Mouse (Mus musculus) adrenal gland, adult 18-20 months (tissue): ENCODE data around the gene Ppp2r5b. TPM values are rescaled to one million over a fixed set of nuclear protein-coding genes. Genes with fewer than 3 reads are reported as not detected.
A peak's percentile ranks its signal among the peaks of the same experiment; 100 is the strongest.

ENCODE experiments used
- DNase-seq, 2 experiments: peaks; one replicate each; pipeline ENCODE4 v3.0.0; 2021 to 2022; ENCODE audit warnings: low spot score in 2 of 2
- microRNA-seq, 2 experiments: library from miRNA; unstranded; fragments of <30 nt; microRNA quantifications; one replicate each; pipeline ENCODE4 v1.2.0; 2021; ENCODE audit warnings: borderline number of aligned reads in 2 of 2
- total RNA-seq, 2 experiments: library from RNA; stranded (reverse); gene quantifications; 1 replicate in 1 of 2; 2 replicates in 1 of 2; pipeline ENCODE4 v1.2.3; 2021

Gene Ppp2r5b
- total RNA-seq, 2 experiments from 2014 or later: 97.0 to 115 TPM

DNA sequence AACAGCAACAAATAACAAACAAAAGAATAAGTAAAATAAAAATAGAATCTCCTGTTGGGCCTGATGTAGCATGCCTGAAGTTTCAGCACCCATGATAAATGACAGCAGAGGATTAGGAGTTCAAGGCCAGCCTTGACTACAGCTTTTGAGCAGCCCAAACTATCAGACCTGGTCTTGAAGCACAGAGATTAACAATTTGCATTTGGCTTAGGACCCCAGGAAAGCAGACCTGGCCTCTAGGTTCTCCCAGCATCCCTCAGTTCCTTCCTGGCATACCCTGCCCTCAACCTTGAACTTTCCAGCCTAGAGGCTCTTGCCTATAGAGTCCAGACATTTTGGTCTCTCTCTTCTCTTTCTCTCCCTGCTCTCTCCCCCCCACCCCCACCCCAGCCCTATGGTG is 3.1 kb upstream of the Ppp2r5b start:
- no peak for DNase-seq

DNA sequence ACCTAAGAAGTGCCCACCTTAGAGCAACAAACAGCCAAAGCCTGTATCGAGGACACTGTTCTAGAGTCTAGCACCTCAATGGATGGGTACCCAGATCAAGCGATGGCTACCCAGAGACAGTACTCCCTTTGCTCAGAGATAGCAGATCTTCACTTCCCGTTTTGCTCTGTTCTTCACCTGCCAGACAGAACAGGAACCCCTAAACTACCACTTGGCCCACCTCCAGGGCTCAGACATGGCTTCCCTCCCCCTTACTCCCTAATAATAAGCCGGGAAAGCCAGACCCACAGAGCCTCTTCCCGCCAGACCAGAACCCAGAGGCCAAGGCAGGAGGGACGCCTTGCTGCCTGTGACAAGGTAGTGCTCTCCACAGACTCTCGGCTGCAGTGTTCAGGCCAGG is 1.2 kb upstream of the Ppp2r5b start:
- no peak for DNase-seq

DNA sequence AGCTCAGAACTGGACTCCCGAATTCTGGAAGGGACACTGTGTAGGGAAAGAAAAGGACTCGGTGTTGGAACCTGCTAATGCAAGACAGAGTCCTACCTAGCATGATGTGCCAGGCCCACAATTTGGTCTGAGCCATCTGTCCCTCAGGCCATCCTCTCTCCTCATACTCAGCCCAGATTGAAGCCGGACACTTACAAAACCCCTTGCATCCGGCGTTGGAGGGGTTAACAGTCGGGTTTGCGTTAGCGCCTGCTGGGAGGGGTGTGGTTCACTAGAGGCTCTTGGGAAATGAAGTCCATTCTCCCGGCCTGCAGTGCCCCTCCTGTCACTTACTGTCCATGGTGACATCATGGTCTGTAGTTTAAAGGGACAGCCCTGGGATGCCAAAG is 375 bp upstream of the Ppp2r5b start:
- DNase-seq: peak; percentile 80 to 81

DNA sequence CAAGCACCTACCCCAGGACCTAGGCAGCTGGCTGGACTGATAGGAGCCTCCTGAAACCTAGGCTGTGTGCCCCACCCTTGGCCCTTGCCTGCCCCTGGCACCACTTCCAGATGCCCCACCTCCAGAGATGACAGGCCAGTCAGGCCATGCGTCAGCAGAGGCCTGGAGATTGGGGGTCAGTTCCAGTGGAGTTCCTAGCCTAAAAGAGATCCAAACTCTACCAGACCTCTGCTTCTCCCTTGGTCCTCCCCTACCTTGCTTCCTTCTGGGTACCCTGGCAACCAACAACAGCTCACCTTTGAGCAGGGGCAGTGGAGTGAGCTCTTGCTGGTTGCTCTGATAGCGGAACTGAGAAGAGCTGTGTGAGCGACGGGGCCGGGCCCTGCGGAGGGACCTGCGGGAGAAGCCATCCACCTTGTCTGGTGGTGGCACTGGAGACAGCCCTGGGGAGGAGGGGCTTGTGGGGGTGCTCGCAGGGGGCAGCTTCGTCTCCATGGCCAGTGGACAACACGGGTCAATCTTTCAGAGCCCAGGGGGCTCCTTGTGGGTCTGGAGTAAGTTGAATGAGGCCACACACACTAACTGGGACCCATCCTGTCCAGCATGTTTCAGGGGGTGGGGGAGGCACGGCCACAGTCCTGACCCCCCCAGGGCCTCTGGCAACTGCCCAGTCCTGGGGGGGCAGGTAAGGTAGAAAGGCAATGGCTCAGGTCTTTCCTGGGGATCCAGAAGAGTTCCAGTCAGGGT is 1.2 kb downstream of the Ppp2r5b start:
- DNase-seq: peak in 1 of 2 experiments; percentile 39

DNA sequence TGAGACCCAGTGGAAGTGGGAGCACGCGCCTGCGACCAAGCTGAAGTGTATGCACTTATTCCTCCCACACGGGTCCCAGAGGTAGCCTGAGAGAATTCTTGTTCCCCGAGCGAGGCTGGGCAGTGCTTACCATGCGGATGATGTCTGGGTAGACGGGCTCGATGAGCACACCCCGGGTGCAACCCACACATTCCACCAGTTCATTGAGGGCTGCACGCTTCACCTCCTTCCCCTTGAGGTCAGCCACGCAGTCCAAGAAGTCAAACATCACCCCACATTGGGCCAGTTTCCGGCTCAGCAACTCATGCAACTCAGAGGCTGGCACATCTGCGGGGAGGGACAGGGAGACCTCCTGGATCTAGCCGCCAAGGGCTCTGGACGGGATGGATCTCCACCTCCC is 2.0 kb downstream of the Ppp2r5b start:
- no peak for DNase-seq

DNA sequence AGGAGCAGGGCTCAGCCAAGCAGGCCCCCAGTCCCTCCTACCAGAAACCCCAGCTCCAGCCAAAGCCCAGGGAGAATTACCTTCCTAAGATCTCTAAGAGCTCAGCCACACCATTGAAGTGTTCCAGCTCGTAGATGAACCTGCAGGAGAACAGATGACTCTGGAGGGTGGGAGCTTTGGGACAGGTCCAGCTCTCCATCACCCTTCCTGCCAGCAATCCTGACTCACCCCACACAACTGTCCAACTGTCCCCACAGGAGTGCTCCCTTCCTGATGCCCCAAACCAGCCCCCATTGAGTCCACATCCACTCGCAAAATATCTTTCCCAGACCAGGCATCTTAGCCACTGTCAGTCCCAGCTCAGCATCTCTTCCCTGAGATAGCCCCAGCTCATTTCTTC is 4.6 kb downstream of the Ppp2r5b start:
- DNase-seq: no peak

DNA sequence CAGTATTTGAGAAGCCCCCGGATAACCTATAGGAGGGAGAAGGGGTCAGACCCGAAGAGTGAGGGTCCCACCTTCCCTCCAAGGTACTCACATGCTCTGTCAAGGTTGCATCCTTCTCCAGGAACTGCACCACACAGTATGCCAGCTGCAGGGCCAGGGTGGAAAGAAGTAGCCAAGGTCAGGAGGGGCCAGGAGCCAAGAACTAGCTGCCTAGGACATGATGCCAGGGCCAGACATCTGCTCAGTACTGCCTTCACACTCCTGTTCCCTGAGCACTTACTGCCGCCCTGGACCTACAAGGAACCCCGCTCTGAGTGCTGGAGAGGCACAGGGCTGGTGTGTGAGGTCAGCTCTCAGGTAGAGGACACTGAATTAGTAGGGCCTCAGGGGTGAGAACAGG is 5.3 kb downstream of the Ppp2r5b start:
- DNase-seq: peak in 1 of 2 experiments; percentile 54

DNA sequence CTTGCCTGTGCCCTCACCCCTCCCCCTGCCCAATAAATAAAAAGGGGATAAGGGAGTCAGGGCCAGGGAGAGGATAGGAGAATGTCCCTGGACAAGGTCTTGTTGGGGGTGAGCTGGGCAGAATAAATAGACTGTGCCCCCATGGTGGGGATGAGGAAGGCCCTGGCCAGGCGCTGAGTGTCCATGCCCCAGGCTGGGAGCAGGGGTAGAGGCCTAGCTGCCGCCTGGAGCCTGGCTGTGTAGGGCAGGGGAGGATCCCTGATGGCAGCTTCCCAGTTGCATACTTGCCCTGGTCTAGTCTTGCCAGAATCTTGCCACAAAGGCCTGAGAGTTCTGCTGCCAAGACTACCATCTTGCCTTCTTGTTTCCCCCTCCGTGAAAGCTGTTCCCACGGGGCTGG is 7.8 kb downstream of the Ppp2r5b start:
- DNase-seq: no peak

DNA sequence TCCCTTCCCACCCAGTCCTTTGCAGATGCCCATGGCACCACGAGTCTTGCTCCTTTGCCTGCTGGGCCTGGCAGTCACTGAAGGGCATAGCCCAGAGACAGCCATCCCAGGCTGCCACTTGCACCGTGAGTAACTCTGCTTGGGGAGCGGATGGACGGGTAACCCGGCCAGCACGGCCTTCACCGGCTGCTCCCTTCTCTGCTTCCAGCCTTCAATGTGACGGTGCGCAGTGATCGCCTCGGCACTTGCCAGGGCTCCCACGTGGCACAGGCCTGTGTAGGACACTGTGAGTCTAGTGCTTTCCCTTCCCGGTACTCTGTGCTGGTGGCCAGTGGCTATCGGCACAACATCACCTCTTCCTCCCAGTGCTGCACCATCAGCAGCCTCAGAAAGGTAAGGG is 8.9 kb downstream of the Ppp2r5b start:
- no peak for DNase-seq

DNA sequence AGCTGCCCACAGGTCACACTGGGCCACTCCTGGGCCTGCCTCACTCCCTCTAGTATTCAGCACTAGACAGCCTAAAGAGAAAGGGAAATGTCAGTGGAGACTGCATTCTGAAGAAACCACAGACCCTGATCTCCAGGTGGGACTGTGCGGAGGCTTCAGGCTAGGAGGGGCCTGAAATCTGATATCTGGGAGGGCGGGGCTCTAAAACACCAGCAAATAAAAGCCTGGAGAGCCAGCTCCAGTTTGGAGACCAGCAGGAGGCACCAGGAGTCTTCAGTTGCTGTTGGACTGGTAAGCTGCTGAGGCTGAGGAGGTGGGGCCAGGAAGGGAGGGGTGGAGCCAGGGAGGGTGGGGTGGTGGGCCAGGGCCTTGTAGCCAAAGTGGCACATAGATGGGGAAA is 9.5 kb downstream of the Ppp2r5b start, which contains the start of gene Gpha2:
Gene Gpha2, plus strand, starts transcription at position 246 of the 400 bp plus-strand sequence.
- DNase-seq: no peak

DNA sequence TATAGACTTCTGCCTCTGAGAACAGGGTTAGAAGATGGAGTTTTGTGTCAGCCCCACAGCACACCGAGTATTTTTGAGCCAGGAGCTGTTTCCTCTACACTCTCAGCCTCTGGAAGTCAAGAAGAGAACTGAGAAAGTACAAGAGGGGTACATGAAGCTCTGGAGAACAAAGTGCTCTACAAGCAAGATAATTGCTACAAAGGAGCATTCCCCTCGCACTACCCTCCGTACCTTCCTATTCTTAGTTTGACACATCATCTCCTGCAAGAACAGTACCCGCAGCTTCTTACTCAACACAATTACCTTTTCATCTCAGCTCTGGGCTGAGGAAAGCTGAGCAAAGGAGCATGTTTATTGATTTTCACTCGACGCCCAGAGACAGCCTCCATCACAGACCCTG is 17.1 kb downstream of the Ppp2r5b start:
- no peak for DNase-seq

DNA sequence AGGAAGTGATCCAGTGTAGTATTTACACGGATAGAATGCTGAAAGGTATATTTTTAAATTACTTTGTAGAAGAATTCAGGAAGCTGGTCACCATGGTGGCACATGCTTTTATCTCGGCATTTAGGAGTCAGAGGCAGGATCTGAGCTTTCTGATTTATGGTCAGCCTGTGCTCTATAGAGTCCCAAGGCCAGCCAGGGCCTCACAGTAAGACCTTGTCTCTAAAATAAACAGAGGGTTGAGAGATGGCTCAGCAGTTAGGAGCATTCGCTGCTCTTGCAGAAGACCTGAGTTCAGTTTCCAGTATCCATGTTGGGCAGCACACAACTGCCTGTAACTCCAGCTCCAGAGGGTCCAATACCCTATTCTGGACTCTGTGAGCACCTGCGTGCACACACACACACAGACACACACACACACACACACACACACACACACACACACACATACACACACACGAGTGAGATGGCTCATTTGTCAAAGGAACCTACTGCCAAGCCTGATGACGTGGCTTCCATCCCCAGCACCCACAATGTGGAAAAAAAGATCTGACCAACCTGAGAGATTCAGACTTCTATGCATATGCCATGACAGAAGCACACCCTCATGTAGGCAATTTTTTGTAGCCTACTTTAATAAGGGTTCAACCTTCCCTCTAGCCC is 19.5 kb downstream of the Ppp2r5b start:
- DNase-seq: no peak

DNA sequence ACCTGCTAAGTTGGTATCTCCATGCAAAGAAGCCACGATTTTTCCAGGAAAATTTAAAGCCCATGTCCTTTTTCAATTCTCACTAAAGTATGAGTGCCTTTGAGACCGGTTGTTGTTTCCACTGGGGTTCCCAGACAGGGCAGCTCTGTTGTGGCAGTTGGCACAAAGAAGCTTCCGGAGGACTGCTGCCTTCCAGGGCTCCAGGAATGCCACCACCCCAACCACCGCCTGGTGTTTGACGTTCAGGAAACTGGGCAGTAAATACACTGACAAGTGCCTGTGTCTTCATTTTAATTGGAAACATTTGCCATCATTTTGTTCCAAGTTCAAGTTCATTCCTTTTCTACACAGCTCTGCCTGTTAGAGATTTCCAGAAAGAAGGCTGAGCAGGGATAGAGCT is 29.0 kb downstream of the Ppp2r5b start:
- no peak for DNase-seq

DNA sequence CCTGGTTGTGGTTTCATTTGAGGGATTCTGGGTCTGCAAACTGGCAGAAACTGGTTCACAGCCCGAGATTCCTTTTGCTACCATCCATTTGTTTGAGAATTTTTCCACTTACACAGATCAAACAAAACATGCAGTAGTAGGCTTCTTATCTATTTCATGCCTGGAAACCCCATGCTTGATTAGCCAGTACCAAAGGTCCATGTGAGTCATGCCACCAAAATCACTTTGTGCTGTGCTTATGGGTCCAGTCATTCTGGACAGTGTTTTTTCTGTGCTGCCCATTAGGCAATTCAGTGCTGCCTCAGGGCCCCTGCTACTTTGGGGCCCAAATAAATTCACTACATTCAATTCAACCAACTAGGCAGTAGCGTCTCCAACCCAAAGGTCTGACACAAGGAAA is 31.4 kb downstream of the Ppp2r5b start:
- DNase-seq: no peak

DNA sequence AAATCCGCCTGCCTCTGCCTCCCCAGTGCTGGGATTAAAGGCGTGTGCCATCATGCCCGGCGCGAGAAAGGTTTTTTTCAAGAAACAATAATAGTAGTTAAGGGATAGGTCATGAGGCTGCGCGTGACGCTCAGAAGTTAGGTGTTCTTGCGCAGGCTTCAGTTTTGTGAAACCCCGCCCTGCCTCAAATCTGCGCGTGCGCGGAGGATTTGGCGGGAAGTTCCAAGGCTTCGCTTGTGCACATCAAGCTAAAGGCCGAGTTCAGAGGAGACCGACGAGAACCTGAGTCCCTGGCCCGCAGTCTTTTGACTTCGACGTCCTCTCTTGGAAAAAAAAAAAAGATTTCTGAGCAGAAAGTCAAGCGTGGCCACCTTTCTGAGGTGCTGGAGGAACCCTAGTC is 51.5 kb downstream of the Ppp2r5b start, which contains the start of gene Majin:
Gene Majin, plus strand, starts transcription at position 258 of the 400 bp plus-strand sequence.
- no peak for DNase-seq

DNA sequence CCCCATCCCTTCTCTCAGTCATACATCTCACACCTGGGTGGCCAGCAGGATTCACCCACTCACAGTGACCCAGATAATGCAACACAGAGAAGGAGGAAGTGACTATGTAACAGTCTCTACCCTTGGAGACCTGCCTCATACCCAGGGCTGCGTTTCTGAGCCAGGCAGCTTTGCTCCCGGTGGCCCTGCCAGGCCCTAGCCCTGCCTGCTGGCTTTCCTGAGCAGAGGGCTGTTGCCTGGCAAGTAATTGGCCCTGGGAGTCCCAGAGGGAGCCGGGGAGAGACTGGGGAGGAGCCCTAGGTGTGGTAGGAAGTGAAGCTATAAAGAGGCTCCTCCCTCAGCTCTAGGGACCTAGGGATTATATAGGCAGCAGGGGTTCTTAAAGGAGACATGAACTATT is 53.1 kb downstream of the Ppp2r5b start:
- no peak for DNase-seq

DNA sequence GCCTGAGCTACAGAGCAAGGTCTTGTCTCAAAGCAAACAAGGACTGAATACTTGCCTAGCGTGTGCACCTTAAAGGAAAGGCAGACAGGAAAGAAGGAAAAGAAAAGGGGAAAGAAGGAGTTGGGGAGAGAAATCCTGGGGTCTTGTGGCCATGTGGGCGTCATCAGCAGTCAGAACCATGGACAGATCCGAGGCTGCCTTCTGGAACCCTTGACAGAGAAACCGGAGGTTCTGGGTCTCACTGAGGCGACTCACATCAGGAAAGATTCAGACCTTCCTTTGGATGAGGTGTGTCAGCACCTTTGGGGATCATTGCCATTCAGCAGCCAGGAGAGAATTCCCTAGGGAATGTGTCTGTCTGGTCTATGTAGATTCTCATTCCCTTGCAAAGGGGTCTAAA is 54.0 kb downstream of the Ppp2r5b start:
- DNase-seq: no peak

DNA sequence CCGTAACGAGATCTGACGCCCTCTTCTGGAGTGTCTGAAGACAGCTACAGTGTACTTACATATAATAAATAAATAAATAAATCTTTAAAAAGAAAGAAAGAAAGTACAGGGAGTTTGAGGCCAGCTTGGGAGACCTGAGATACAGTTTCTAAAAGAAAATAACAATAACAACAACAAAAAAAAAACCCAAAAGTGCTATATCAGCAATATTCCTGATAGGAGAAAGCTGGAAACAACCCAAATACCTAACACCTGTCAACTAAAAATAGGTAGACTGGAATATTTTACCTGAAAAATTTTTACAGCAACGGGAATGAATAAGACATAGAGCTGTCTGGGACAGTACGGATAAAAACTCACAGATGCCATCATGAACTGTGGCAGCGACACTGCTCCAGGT is 56.9 kb downstream of the Ppp2r5b start:
- DNase-seq: no peak

Small RNA genes within 50 kb of the gene (microRNA-seq; reads per million reads assigned to microRNA genes)
- 26.9 to 40.2 reads per million in 2 experiments for gene Mir192
- gene Mir194-2: 27.9 to 31.2 reads per million in 2 experiments

Other genes starting within 250 kb of the Ppp2r5b start
- gene Slc22a20, start 249.7 kb downstream of the Ppp2r5b start, total RNA-seq: not detected
- 10 to 100 TPM; 31.6 to 35.5 TPM for gene Capn1, start 220.0 kb downstream of the Ppp2r5b start, total RNA-seq
- gene Syvn1, start 189.3 kb downstream of the Ppp2r5b start, total RNA-seq: 10 to 100 TPM; 49.7 to 71.3 TPM
- 10 to 100 TPM; 53.3 to 59.7 TPM for gene Mrpl49, start 178.1 kb downstream of the Ppp2r5b start, total RNA-seq
- gene Fau, start 178.0 kb downstream of the Ppp2r5b start, total RNA-seq: 1,000 to 10,000 TPM; 1,067 to 1,157 TPM
- gene Znhit2, start 174.7 kb downstream of the Ppp2r5b start, total RNA-seq: 10 to 100 TPM; 29.1 to 32.9 TPM
- 10 to 100 TPM; 19.7 to 36.7 TPM for gene Tm7sf2, start 167.5 kb downstream of the Ppp2r5b start, total RNA-seq
- gene Vps51, start 158.6 kb downstream of the Ppp2r5b start, total RNA-seq: 10 to 100 TPM; 51.6 to 58.8 TPM
- not detected for gene Tmem262, start 155.8 kb downstream of the Ppp2r5b start, total RNA-seq
- gene Gm28374, start 153.6 kb downstream of the Ppp2r5b start, total RNA-seq: not detected
- gene Zfpl1, start 150.9 kb downstream of the Ppp2r5b start, total RNA-seq: 10 to 100 TPM; 29.8 to 34.1 TPM
- under 1 TPM; 0.58 to 0.60 TPM for gene Cdca5, start 150.9 kb downstream of the Ppp2r5b start, total RNA-seq
- not detected for gene AC131692.1, start 141.5 kb downstream of the Ppp2r5b start, total RNA-seq
- not detected for gene Naaladl1, start 130.1 kb downstream of the Ppp2r5b start, total RNA-seq
- gene Sac3d1, start 117.2 kb downstream of the Ppp2r5b start, total RNA-seq: 10 to 100 TPM; 12.9 to 17.2 TPM
- 10 to 100 TPM; 26.8 to 28.1 TPM for gene Snx15, start 107.6 kb downstream of the Ppp2r5b start, total RNA-seq
- 1 to 10 TPM; 1.6 to 3.1 TPM for gene Batf2, start 94.9 kb downstream of the Ppp2r5b start, total RNA-seq
- 10 to 100 TPM; 84.7 to 87.7 TPM for gene Arl2, start 94.3 kb downstream of the Ppp2r5b start, total RNA-seq
- 1 to 10 TPM in 1 of 2 experiments, under 1 TPM in 1; 0.99 to 1.3 TPM for gene Majin, start 51.5 kb downstream of the Ppp2r5b start, total RNA-seq
- gene Gpha2, start 9.5 kb downstream of the Ppp2r5b start, total RNA-seq: 10 to 100 TPM; 21.9 to 24.2 TPM
- 10 to 100 TPM; 26.4 to 37.1 TPM for gene Atg2a, start 5.8 kb upstream of the Ppp2r5b start, total RNA-seq
- gene Ehd1, start 40.9 kb upstream of the Ppp2r5b start, total RNA-seq: 100 to 1,000 TPM; 112 to 157 TPM
- 10 to 100 TPM; 15.1 to 19.3 TPM for gene Cdc42bpg, start 70.6 kb upstream of the Ppp2r5b start, total RNA-seq
- 10 to 100 TPM; 48.2 to 54.2 TPM for gene Men1, start 99.1 kb upstream of the Ppp2r5b start, total RNA-seq
- gene Map4k2, start 105.3 kb upstream of the Ppp2r5b start, total RNA-seq: 10 to 100 TPM; 31.1 to 40.1 TPM
- 100 to 1,000 TPM; 233 to 277 TPM for gene Sf1, start 127.8 kb upstream of the Ppp2r5b start, total RNA-seq
- 10 to 100 TPM; 55.0 to 65.0 TPM for gene Pygm, start 148.5 kb upstream of the Ppp2r5b start, total RNA-seq
- gene Rasgrp2, start 163.5 kb upstream of the Ppp2r5b start, total RNA-seq: 10 to 100 TPM; 38.0 to 44.8 TPM
- 1 to 10 TPM; 6.8 to 7.4 TPM for gene Nrxn2, start 182.9 kb upstream of the Ppp2r5b start, total RNA-seq